Mouse (Mus musculus): ENCODE measurements at regions not wholly inside any gene's neighbourhood (a gene's known extent, or its start where the extent isn't known, plus 50 kb on each side); places are given as distances from the start of the nearest gene placed in this dataset.
A peak's percentile ranks its signal among the peaks of the same experiment; 100 is the strongest.

GRCm38 (mm10) chr14:76618331-76619037, 61.8 kb upstream of the Serp2 start:
- 56% methylated on average over 14 of the region's 14 CpGs for WGBS
- ATAC-seq (ENCODE audit: low FRiP score) = no peak

GRCm38 (mm10) chr14:76617889-76618288, 61.2 kb upstream of the Serp2 start:
- Histone ChIP-seq H3K9ac (no peak overlapping the region), H3K4me2 (no peak overlapping the region), H3K9me3 (no peaks in the 10 kb centered on the region), H3K4me3 (no peak overlapping the region), H3K36me3 (no peaks in the 10 kb centered on the region), H3K4me1 (replicated peaks) (peaks cover 28% of the 10 kb centered on the region), H3K27ac (0 out of 2 replicates have a peak overlapping the region, but pooled peaks have one; percentile 20), H3K27me3 (no peaks in the 10 kb centered on the region)
- ATAC-seq (ENCODE audit: low FRiP score) = no peak
- WGBS = 85% methylated on average over 1 of the region's 1 CpGs

More at GRCm38 (mm10) chr14:76618331-76619037, 61.8 kb upstream of the Serp2 start:
- no peaks in the 10 kb centered on the region for H3K27me3 ChIP-seq
- no peaks in the 10 kb centered on the region for H3K36me3 ChIP-seq
- H3K4me1 ChIP-seq (replicated peaks) = peaks cover 34% of the 10 kb centered on the region
- H3K4me3 ChIP-seq = no peak overlapping the region
- H3K4me2 ChIP-seq = no peak overlapping the region
- no peaks in the 10 kb centered on the region for H3K9me3 ChIP-seq
- no peak overlapping the region for H3K9ac ChIP-seq
- 0 out of 2 replicates have a peak overlapping the region, but pooled peaks have one; percentile 3 for H3K27ac ChIP-seq

- Histone ChIP-seq H3K4me2 (no peak overlapping the region), H3K4me3 (no peak overlapping the region), H3K4me1 (replicated peaks) (peaks cover 24% of the 10 kb centered on the region), H3K36me3 (no peaks in the 10 kb centered on the region), H3K27me3 (no peaks in the 10 kb centered on the region), H3K9ac (no peak overlapping the region), H3K9me3 (no peaks in the 10 kb centered on the region), H3K27ac (peak overlapping the region; percentile 20; the same call in 1 of the 2 replicates)
- no peak for ATAC-seq (ENCODE audit: low FRiP score)
- 70% methylated on average over 11 of the region's 11 CpGs for WGBS
These were observed 60.8 kb upstream of the Serp2 start for GRCm38 (mm10) chr14:76617447-76617846.

GRCm38 (mm10) chr14:76616367-76616683, 59.6 kb upstream of the Serp2 start:
- no peak for ATAC-seq (ENCODE audit: low FRiP score)
- no peak overlapping the region for H3K4me3 ChIP-seq

GRCm38 (mm10) chr14:76615603-76616366, 59.1 kb upstream of the Serp2 start:
- Histone ChIP-seq H3K27me3 (no peaks in the 10 kb centered on the region), H3K36me3 (no peaks in the 10 kb centered on the region), H3K9me3 (no peaks in the 10 kb centered on the region), H3K9ac (no peak overlapping the region), H3K27ac (no peak overlapping the region), H3K4me1 (replicated peaks) (peaks cover 17% of the 10 kb centered on the region), H3K4me2 (no peak overlapping the region), H3K4me3 (no peak overlapping the region)
- 78% methylated on average over 8 of the region's 8 CpGs for WGBS
- no peak for ATAC-seq (ENCODE audit: low FRiP score)

More at GRCm38 (mm10) chr14:76616367-76616683, 59.6 kb upstream of the Serp2 start:
- Histone ChIP-seq H3K9me3 (no peaks in the 10 kb centered on the region), H3K4me2 (no peak overlapping the region), H3K27me3 (no peaks in the 10 kb centered on the region), H3K36me3 (no peaks in the 10 kb centered on the region), H3K4me1 (replicated peaks) (peaks cover 17% of the 10 kb centered on the region), H3K27ac (no peak overlapping the region), H3K9ac (no peak overlapping the region)
- 45% methylated on average over 3 of the region's 3 CpGs for WGBS

- H3K4me3 ChIP-seq = no peak overlapping the region
- H3K9me3 ChIP-seq = no peaks in the 10 kb centered on the region
- H3K27ac ChIP-seq = no peak overlapping the region
- WGBS = 88% methylated on average over 11 of the region's 11 CpGs
- ATAC-seq (ENCODE audit: low FRiP score) = no peak
- no peak overlapping the region for H3K9ac ChIP-seq
- H3K4me1 ChIP-seq (replicated peaks) = peaks cover 17% of the 10 kb centered on the region
- H3K27me3 ChIP-seq = no peaks in the 10 kb centered on the region
- no peaks in the 10 kb centered on the region for H3K36me3 ChIP-seq
- no peak overlapping the region for H3K4me2 ChIP-seq
These were observed 58.5 kb upstream of the Serp2 start for GRCm38 (mm10) chr14:76615182-76615581.

- ATAC-seq (ENCODE audit: low FRiP score) = no peak
- no peak overlapping the region for H3K9ac ChIP-seq
- no peaks in the 10 kb centered on the region for H3K27me3 ChIP-seq
- H3K27ac ChIP-seq = no peak overlapping the region
- H3K9me3 ChIP-seq = no peaks in the 10 kb centered on the region
- H3K4me1 ChIP-seq (replicated peaks) = peaks cover 17% of the 10 kb centered on the region
- WGBS = 85% methylated on average over 5 of the region's 5 CpGs
- no peak overlapping the region for H3K4me3 ChIP-seq
- H3K4me2 ChIP-seq = no peak overlapping the region
- H3K36me3 ChIP-seq = no peaks in the 10 kb centered on the region
These were observed 58.0 kb upstream of the Serp2 start for GRCm38 (mm10) chr14:76614682-76615081.

GRCm38 (mm10) chr14:76613604-76614003, 56.9 kb upstream of the Serp2 start:
- WGBS = 89% methylated on average over 6 of the region's 6 CpGs
- Histone ChIP-seq H3K4me1 (replicated peaks) (peaks cover 10% of the 10 kb centered on the region; the same call in 1 of the 2 replicates), H3K9me3 (no peaks in the 10 kb centered on the region), H3K4me3 (no peak overlapping the region), H3K36me3 (no peaks in the 10 kb centered on the region), H3K27me3 (no peaks in the 10 kb centered on the region), H3K27ac (no peak overlapping the region), H3K9ac (no peak overlapping the region), H3K4me2 (no peak overlapping the region)
- ATAC-seq (ENCODE audit: low FRiP score) = no peak

- H3K4me3 ChIP-seq = no peak overlapping the region
- H3K4me1 ChIP-seq (replicated peaks) = peaks cover 6% of the 10 kb centered on the region; the same call in 1 of the 2 replicates
- no peak overlapping the region for H3K27ac ChIP-seq
- 42% methylated on average over 11 of the region's 11 CpGs for WGBS
- no peaks in the 10 kb centered on the region for H3K36me3 ChIP-seq
- no peaks in the 10 kb centered on the region for H3K27me3 ChIP-seq
- H3K9me3 ChIP-seq = no peaks in the 10 kb centered on the region
- no peak overlapping the region for H3K9ac ChIP-seq
- H3K4me2 ChIP-seq = no peak overlapping the region
- ATAC-seq (ENCODE audit: low FRiP score) = peak; percentile 68
These were observed 54.0 kb upstream of the Serp2 start for GRCm38 (mm10) chr14:76610429-76611378.

Data from hindbrain, embryonic 13.5 days (tissue).